Mouse (Mus musculus): Measurements from ENCODE around the gene Pnkp.

Gene Pnkp

DNA sequence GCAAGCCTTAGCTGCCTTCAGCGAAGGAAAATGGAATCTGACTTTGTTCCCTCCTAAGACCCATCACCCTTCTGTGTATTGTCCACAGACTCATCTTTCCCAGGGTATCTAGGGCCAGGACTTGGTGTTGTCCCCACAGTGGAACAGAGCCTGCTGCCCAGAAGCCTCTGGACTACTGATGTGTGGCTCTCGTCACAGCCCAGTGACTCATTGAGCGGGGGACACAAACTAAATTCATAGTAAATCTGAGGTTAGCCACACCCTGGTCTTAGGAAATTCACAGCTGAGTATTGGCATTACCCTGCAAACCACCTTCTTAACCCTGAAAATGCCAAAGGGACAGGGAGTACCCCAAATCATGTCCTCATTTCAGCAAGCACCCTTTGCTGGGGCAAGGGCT lies 30.2 kb upstream of the Pnkp start:
- no peak for DNase-seq (ENCODE audit: inconsistent age in 2 of 2, low spot score in 1 of 2)

- DNase-seq (ENCODE audit: inconsistent age in 2 of 2, low spot score in 1 of 2), result no peak
Measured at GRCm38 (mm10) chr7:44828706-44829105, 28.2 kb upstream of the Pnkp start.

- DNase-seq (ENCODE audit: inconsistent age in 2 of 2, low spot score in 1 of 2), result no peak
Measured at GRCm38 (mm10) chr7:44832763-44833162, 24.2 kb upstream of the Pnkp start.

DNA sequence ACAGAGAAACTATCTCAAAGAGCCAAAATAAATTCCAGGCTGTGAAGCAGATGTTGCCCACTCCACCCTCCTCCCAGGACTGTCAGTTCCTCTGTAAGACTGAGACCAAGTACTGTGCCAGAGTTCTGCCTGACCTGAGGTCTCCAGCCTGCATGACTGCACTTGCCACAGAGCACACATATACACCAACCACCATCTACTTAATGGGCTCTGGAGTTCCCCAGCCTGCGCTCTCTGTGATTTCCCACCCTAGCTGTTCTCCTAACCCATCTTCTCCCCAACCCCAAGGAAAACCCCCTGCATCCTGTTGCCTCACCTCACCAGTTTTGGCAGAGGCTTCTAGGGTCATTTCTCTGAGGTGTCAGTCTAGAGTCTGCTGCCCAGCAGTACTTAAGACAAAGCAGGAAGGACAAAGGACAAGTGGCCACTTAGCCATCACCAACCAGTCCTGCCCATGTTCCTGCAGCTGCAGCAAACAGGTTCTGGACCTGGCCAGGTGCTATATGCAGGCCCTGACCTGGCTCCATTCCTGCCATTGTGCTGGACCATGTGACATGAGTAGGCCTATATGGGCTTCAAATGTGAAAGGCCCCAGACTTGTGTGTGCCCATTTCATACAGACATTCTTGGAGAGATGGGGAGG lies 21.4 kb upstream of the Pnkp start:
- DNase-seq (ENCODE audit: inconsistent age in 2 of 2, low spot score in 1 of 2), result no peak

GRCm38 (mm10) chr7:44836016-44836404 lies 20.9 kb upstream of the Pnkp start:
- DNase-seq (ENCODE audit: inconsistent age in 2 of 2, low spot score in 1 of 2), result no peak

DNA sequence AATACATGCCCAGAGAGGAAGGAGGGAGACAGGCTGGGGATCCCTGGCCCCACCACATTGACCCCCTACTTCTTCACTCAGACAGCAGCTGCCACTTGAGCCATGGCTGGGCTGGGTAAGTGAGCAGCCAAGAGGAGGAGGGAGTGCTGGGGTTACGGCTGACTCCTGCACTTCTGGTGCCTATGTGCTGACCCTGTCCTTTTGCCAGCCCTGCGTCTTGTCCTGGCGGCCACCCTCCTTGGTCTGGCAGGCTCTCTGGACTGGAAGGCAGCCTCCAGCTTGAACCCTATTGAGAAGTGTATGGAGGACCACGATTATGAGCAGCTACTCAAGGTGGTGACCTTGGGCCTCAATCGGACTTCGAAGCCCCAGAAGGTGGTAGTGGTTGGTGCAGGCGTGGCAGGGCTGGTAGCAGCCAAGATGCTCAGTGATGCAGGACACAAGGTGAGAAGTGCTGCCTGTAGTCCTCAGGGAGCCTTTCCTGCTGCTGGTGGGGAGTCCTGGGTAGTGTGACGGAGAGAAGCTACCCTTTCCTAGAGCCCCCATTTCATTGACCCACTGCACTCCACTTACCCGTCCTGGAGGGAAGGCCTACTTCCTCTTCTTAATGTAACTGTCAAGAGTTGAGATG lies 20.4 kb upstream of the Pnkp start:
- no peak for DNase-seq (ENCODE audit: inconsistent age in 2 of 2, low spot score in 1 of 2)

DNA sequence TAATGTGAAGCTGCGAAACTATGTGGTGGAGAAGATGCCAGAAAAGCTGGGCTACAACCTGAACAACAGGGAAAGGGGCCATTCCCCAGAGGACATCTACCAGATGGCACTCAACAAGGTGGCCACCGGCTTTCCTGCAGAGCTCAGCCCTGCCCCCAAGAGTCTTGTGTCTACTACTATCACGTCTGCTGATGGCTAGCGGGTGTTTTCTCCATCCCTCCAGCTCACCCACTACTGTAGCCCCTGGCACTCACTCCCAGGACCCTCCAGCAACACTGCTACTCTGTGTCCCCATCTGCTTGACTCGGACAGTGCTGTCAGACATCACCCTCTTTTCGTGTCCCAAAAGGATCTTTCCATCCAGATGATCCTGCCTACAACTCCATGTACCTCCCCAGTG lies 18.9 kb upstream of the Pnkp start:
- DNase-seq (ENCODE audit: inconsistent age in 2 of 2, low spot score in 1 of 2), result no peak

DNA sequence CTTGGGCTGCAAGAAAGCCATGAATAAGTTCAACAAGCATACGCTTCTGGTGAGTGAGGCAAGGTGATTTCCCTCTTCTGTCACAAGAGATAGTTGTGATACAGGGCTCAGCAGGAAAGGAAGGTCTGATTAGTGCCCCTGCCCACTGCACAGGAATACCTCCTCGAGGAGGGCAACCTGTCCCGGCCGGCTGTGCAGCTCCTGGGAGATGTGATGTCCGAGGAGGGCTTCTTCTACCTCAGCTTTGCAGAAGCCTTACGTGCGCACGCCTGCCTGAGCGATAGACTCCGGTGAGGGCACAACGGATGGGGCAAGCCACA lies 17.8 kb upstream of the Pnkp start:
- DNase-seq (ENCODE audit: inconsistent age in 2 of 2, low spot score in 1 of 2), result no peak

- DNase-seq (ENCODE audit: inconsistent age in 2 of 2, low spot score in 1 of 2), result peak; percentile 60 to 79
Measured at GRCm38 (mm10) chr7:44839491-44840191, 17.3 kb upstream of the Pnkp start.

- DNase-seq (ENCODE audit: inconsistent age in 2 of 2, low spot score in 1 of 2), result no peak
Measured at GRCm38 (mm10) chr7:44840426-44840825, 16.5 kb upstream of the Pnkp start.

- no peak for DNase-seq (ENCODE audit: inconsistent age in 2 of 2, low spot score in 1 of 2)
Measured at GRCm38 (mm10) chr7:44841825-44842463, 15.0 kb upstream of the Pnkp start.

- DNase-seq (ENCODE audit: inconsistent age in 2 of 2, low spot score in 1 of 2), result no peak
Measured at GRCm38 (mm10) chr7:44845006-44845405, 11.9 kb upstream of the Pnkp start.

DNA sequence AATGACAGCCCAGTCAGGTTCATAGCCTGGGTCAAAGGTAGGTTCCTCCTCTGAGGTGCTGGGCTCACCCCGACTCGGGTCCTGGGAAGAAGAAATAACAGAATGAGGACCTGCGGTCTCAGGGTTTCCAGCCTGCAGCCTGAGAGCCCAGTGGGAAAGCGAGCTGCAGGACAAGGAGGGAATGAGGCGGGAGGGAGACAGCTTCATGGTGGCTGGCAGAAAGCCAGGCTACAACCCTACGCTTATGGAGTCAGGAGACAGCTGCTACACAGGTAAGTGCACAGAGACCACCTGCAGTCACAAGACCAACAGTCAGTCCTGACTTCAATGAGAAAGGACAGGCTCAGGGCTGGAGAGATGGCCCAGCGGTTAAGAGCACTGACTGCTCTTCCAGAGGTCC lies 10.1 kb upstream of the Pnkp start:
- DNase-seq (ENCODE audit: inconsistent age in 2 of 2, low spot score in 1 of 2), result no peak

- DNase-seq (ENCODE audit: inconsistent age in 2 of 2, low spot score in 1 of 2), result peak; percentile 53 to 62
Measured at GRCm38 (mm10) chr7:44847772-44848171, 9.2 kb upstream of the Pnkp start.

- DNase-seq (ENCODE audit: inconsistent age in 2 of 2, low spot score in 1 of 2), result peak; percentile 100
Measured at GRCm38 (mm10) chr7:44848561-44849415, 8.2 kb upstream of the Pnkp start, which contains the start of the genes Akt1s1 and Tbc1d17. Gene Akt1s1, plus strand, starts transcription at chr7:44848991. Gene Tbc1d17, minus strand, starts transcription at chr7:44849079.

GRCm38 (mm10) chr7:44849416-44850111 lies 7.4 kb upstream of the Pnkp start:
- peak; percentile 94 to 97 for DNase-seq (ENCODE audit: inconsistent age in 2 of 2, low spot score in 1 of 2)

DNA sequence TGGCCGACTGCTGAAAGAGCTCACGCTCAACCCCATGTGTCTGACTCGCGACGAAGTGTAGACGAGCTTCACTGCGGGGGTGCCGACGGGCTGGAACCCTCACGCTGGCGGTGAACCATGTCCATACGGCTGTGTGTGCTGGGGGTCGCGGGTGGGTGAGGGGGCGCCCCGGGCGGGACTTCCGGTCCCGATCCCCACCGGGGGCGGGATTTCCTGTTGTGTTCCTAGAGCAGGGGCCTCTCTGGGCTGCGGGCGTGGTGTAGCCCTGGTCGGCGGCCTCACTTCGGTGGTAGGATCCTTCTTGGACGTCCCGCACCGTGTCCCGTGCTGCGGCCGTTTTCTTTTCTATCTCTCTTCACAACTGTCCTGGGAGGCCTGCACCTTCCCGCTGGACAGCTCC lies 6.8 kb upstream of the Pnkp start:
- DNase-seq (ENCODE audit: inconsistent age in 2 of 2, low spot score in 1 of 2), result peak; percentile 85 to 93

GRCm38 (mm10) chr7:44850789-44851624 lies 5.9 kb upstream of the Pnkp start:
- DNase-seq (ENCODE audit: inconsistent age in 2 of 2, low spot score in 1 of 2), result peak; percentile 40 to 60

DNA sequence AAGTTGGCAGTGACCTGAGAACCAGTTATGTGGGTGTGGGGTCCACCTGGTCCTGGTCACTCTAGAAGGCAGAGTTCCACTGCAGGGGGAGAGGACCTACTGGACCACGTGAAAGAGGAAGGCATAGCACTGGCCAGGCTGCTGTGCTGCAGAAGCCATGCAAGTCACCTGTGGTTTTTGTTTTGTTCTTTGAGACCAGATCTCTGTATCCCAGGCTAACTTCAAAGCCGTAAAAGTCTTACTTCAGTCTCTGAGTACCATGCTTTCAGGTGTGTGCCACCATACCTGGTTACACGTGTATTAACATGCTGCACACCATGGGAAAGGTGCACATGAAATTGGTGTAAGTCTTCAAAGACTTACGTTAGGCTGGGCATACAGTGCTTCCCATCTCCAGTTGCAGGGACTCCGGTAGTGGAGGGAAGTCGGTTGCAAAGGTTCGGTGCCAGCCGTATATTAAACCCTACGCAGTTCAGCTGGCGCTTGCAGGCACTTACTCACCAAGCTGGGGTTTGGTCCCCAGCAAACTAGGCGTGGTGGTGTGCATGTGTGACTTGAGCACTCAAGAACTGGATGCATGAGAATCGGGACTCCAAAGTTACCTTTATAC lies 5.2 kb upstream of the Pnkp start:
- no peak for DNase-seq (ENCODE audit: inconsistent age in 2 of 2, low spot score in 1 of 2)

Measured in adrenal gland, adult (tissue).